Mouse (Mus musculus) fat pad, adult 2 months (tissue): ENCODE data around the gene Adi1.
A peak's percentile ranks its signal among the peaks of the same experiment; 100 is the strongest.

Source experiments
- DNase-seq: peaks from one replicate; pipeline ENCODE4 v3.0.0-alpha.2; 2011; ENCODE audit warnings: low read depth, low spot score; ENCODE audit errors: extremely low read depth

Adi1 gene

DNA sequence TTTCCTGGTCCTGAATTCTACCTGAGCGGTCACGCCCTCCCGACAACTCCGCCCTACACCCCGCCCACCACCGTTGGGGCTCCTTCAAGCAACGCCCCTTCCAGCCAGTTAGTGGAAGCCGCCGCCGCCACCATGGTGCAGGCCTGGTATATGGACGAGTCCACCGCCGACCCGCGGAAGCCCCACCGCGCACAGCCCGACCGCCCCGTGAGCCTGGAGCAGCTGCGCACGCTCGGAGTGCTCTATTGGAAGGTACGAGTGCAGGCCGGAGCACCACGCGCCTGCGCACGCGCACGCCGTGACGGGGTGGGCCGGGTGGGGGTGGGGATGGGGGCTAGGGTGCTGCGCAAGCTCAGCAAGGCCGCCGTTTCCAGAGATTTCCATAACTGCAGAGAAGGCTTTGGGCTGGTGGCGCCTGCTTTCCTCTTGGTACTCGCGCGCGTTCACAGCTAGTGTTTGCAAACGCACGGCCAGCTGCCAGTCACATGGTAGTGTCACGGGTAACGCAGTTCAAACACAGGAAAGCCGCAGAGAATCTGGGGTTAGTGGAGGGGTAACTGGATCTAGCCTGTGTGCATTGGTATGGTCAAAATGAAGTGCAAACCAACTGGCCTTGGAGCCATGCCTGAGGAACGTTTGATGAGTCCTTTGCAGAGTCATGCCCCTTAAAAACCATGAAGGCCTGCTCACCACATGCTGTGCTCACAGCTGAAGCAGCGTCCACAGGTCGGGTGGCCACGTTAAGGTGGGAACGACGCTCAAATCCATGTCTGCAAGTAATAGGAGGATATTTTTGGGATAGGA, at the start of gene Adi1:
Gene Adi1 (plus strand): TSS at position 111 of the 804 bp plus-strand sequence.
- no peak for DNase-seq

DNA sequence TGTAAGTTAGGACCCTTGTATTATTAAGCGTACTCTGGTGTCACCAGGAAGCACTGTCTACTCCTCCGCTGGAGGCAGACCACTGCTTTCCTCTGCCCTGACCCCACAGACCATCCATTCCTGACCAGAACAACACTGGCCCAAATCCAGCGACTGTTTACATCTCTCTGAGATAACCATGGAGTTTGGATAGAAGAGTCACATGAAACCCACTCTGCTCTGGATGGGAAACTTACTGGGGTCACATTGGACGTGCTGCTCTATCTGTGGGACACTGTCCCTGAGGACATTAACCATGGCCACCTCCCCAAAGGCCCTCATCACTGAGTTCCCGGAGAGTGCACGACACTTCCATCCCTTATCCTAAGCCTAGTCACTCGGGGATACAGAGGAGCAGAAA, 49.6 kb upstream of the Adi1 start:
- DNase-seq: no peak

DNA sequence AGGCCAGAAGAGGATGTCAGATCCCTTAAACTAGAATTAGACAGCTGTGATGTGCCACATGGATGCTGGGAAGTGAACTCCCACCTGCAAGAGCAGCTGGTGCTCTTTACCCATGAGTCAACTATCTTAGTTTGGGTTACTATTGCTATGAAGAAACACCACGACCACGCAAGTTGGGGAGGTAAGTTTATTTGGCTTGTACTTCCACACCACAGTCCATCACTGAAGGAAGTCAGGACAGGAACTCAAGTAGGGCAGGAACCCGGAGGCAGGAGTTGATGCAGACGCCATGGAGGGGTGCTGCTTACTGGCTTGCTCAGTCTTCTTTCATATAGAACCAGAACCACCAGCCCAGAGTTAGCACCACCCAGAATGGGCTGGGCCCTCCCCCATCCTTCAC, 47.9 kb upstream of the Adi1 start:
- no peak for DNase-seq

DNA sequence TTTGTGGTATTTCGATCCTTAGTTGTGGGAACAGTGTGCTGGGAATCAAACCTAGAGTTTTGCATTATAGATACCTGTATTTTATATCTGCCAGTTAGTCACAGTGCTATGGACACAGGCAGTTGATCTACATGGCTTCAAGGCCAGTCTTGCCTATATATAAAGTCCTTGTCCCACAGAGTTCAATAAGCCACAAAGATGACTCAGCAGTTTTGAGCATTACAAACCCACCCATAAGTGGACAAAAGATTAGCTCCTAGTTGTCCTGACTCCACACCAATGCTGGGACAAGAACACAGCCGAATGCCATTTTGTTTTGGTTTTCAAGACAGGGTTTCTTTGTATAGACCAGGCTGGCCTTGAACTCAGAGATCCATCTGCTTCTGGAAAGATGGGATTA, 46.6 kb upstream of the Adi1 start:
- no peak for DNase-seq

DNA sequence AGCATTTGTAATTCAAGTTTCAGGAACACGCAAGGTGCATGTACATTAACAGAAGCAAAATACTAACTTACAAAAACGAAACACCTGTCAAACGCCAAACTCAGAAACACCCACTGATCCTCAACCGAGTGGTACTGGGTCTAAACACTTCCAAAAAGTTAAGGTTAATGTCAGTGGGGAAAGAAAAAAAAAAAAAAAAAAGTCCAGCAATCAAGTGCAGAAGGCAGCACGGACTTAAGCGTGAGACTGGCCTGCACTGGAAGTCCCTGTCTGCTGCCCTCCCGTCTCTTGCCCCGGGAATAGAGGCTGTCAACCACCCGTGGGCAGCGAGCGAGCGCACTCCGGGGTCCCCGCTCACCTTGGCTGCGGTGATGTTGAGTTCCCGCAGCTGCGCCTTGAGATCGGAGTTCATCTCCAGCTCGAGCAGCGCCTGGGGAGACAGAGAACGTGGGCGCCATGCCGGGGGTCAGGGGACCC, 39.9 kb upstream of the Adi1 start:
- no peak for DNase-seq

DNA sequence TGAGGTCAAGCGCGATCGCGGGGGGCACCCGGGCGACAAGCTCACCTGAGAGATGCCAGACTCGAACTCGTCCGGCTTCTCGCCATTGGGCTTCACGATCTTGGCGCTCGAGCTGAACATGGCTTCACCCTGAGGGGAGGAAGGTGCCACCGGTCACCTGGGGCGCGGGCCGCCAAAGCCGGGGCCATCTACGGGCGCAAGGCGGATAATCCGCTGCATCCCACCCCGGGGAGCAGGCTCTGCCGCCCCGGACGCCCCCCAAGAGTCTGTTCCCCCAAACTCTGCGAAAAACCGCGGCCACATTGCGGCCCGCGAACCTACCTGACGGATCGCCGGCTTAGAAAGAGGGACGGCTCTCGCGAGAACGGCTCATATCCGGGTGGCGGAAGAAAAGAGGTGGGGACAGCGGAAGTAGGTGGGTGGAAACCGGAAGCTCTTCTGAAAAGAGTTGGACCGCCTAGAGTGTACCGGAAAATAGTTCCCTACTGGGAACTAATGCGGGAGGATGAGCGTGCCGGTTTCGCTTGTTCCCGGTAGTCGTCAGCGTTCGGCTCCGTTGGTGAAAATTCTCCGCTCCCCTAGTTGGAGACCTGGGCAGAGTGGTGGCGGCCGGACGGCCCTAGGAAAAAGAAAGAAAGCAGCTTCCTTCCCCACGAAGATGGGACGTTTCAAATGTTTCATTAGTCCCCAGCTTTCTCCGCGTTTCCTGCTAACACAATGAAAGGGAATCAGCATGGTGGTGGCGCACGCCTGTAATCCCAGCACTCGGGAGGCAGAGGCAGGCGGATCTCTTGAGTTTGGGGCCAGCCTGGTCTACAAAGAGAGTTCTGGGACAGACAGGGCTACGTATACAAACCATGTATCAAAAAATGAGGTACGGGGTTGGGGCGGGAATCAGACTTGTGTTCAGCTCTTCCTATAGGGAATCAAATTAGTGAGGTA, 39.2 kb upstream of the Adi1 start, which contains the start of gene Rps7:
Gene Rps7 (minus strand): TSS at position 419 of the 942 bp plus-strand sequence.
- peak; percentile 67 for DNase-seq

DNA sequence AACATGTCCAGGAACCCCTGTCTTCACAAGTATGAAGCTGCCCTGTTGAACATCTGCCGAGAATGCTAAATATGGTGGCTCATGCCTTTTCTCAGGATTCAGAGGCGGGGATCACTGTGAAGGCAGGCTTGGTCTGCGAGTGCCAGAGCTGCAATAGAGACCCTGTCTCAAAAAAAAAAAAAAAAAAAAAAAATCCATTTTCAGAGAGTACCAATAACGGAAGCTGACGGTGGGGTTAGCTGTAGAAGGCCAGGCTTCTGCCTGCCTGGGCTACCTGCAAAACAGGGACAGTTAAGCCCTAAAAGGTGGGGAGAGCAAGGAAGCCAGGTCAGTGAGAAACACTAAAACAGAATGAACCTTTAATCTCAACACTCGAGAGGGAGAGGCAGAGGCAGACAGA, 38.5 kb upstream of the Adi1 start:
- no peak for DNase-seq

DNA sequence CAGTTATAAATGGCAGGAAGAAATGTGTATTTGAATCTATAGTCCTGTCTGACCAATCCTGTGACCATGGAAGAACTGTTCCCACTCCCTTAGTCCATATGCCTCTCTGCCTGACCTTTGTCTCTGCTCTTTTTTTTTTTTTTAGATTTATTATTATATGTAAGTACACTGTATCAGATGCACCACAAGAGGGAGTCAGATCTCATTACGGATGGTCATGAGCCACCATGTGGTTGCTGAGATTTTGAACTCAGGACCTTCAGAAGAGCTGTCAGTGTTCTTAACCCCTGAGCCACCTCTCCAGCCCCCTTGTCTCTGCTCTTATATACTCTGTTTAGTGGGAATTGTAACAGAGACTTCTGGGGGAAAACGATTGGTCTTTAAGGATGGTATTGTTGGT, 36.3 kb upstream of the Adi1 start:
- DNase-seq: no peak

DNA sequence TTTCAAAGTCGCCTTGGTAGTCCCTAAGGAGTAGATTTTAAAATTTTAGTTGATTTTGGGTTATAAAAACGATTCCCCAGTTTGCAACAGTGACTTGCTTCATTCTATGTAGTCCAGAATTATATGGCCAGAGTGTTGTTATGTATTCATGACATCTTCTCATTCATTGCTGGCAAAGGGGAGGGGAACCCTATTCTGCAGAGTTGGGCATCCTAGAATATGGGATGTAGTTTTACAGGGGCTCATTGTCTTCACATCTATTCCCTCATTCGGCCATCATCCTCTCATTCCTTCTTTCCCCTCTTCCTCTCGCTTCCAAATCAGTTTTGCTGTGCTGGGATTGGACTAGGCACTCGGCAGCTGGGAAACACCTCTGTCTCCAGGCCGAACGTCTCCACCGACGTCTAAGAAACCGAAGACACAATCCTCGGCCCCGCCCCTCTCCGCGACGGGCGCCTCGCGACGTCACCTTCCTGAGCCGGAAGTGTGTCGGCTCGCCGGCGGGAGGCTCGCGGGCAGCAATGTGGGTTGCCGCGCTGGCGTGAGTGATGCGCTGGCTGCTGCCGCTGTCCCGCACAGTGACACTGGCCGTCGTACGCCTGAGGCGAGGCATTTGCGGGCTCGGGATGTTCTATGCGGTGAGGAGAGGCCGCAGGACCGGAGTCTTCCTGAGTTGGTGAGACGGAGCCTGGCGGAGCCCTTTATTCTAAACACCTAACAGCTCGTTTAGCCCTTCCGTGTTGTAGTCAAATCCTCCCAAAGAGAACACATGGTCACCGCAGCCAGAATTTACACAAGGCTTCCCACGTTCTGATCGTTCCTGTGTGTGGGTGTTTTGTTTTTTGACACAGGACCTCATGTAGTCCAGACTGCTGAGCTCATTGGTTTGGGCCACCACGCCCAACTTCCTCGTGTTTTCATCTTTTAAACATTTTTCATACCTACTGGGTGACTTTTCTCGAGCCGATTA, 25.6 kb upstream of the Adi1 start, which contains the start of gene Rnaseh1:
Gene Rnaseh1 (plus strand): TSS at position 462 of the 970 bp plus-strand sequence.
- DNase-seq: no peak

DNA sequence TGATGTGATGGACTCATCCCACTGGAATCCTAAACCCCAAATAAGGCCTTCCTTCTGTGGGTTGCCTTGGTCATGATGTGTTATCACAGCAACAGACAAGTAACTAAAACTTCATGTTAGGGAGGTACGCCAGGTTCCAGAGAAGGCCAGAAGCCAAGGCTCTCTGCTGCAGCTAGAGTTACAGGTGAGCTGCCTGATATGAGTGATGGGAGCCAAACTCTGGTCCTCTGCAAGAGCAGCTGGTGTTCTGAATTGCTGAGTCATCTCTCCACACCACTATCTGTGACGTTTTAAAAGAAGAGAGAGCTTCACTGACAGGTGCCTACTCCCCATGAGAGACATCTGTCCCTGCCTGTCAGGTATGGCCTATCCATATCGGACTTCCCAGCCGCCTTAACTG, 12.4 kb upstream of the Adi1 start:
- no peak for DNase-seq

DNA sequence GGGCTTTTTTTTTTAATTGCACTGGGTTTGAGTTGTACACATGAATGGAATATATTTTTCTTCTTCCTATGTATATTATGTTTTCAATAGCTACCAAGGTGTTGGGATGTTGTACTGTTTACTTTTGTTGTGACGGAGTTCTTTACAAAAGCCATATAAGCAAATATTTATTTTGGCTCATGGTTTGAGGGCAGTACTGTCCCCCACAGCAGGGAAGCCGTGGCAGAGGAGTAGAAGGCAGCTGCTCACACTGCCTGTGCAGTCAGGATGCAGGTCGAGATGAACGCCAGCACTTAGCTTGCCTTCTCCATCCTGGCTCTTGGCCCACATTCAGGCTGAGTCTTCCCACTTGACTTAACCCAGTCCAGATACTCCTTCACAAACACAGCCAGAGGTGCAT, 8.3 kb upstream of the Adi1 start:
- DNase-seq: no peak

DNA sequence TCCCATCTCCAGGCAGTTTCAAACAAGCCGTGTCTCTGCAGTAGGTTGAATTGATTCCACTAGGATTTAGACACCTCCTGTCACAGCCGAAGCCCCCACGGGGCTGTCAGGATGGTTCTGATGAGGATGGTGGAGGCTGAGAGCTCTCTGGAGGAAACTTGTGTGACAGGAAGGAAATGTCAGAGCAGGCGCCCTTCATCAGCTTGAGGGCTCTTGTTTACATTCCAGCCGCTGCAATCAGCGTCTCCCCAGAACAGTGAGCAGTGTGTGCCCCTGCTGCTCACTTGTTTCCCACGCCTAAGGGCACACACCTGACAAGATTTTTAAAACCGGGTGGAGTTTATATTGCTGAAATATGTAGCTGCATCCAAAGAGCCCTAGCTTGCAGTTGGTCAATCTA, 7.7 kb upstream of the Adi1 start:
- no peak for DNase-seq

DNA sequence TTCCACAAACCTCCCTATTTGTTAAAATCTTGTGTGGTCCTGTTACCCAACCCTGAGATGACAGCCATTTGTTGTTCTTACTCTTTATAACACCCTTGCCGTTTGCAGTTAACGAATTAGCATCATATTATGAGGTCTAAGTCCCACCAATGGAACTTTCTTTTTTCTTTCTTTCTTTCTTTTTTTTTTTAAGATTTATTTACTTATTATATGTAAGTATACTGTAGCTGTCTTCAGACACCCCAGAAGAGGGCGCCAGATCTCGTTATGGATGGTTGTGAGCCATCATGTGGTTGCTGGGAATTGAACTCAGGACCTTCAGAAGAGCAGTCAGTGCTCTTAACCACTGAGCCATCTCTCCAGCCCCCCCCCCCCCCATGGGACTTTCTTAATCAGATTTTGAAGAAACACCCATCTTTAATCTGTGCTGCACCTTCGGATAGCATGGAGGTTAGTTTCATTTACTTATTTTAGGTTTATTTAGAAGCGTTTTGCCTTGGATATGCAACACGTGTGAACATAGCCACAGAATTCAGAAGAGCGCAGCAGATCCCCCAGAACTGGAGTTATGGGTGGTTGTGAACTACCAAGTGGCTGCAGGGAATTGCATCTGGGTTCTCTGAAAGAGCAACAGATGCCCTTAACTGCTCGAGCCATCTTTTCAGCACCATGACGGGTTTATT, 852 bp upstream of the Adi1 start:
- no peak for DNase-seq

DNA sequence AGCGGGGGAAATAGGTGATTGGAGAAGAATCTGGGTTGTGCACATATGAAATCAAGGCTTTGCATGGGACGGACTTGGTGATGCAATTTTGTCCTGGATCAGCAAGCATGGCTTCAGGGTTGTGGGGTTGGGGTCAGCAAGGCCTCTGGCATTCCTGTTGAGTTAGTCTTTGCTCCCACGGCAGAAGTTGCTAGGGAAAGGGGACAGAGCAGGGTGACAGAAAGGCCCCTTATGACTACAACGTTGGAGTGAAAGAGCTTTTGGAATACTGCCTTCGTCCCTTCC, 836 bp downstream of the Adi1 start:
- DNase-seq: no peak

DNA sequence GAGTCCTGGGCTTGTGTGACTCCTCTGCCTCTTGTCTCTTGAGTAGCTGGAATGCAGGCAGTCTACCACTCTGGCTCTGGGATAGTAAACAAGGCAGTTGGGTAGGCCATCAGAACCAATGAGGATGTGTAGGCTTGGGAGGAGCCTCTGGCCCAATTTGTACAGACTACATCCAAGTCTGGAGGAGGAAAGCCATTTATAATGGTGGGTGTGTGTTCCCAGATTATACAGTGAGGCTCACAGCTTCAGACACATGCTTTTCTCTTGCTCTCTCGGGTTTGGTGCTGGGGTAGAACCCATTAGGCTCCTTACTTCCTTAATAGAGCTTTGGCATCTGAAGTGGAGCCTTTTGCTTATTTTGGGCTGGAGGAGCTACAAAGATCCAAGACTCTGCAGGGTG, 9.6 kb downstream of the Adi1 start:
- no peak for DNase-seq

DNA sequence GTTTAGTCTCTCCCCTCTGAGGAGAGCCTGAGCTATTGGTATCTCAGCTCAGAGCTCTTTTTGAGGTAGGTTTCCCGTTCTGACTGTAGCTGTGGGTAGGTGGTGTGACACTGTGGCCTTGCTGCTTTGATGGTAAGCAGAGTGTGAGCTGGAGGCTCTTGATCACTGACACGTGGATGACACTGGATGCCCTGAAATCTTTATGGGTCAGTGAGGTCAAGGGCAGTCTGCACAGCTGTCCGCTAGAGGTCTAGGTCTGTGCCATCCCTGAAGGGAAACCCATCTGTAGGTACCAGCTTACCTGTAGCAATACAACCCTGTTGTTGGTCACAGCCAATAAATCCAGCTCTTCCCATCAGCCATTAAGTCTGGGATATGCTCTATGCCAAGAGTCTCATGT, 10.7 kb downstream of the Adi1 start:
- DNase-seq: no peak

DNA sequence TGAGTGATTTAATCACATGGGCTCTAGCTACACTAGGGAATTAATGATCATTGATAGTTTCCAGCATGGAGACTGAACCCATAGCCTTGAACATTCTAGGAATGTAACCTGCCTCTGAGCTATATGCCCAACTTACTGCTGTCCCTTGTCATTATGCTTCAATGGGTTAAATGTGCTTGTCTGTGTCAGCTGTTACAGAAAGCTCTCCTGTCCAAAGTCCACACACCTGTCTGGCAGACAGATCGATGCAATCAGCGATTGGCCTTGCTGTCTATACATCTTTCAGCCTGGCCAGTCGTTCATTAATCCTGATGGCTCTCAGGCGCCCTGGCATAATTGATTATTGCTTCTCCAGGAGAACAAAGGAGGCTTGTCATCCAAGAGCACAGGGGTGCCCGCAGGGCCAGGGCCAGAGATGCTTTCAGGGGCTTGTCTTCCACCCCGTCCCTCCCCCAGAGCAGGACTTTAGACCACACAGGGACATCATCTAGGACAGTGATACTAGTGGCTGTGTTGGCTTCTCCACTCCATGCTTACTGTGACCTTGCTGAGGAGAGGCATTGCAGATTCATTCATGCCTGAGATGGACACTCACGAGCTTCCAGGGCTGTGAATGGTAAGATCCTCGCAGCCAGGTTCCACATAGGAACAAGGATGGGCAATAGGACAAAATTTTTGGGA, 11.3 kb downstream of the Adi1 start:
- no peak for DNase-seq

DNA sequence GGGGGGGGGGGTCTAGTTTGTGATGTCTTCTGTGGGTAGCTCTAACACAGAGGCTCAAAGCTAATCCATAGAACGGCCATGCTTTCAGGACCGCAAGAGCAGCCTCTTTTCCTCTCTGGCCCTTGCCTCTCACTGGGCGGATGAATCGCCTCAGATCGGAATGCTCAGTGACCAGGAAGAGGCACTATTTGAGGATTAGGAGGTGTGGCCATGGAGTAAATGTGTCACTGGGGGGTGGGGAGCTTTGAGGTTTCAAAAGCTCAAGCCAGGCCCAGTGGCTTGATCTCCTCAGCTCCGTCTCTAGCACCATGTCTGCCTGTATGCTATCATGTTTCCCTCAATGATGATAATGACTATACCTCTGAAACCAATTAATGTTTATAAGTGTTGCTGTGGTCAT, 14.0 kb downstream of the Adi1 start:
- no peak for DNase-seq

DNA sequence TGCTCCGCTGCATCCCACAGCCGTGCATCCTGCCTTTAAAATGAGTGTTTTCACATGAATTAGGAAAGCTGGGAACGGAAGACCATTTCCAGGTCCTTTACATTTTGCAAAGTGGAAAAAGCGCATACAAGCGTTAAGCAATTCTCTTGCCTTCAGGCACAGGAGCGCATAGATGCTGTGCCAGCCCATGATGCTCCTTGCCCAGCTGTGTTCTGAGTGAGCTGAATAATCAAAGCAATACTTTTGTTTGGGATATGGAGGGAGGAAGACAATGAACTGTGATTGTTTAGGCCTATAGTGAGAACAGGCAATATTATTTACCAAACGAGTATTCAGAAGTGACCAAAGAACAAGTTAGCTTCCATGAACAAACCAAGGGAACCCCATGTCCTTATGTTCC, 15.7 kb downstream of the Adi1 start:
- DNase-seq: no peak

DNA sequence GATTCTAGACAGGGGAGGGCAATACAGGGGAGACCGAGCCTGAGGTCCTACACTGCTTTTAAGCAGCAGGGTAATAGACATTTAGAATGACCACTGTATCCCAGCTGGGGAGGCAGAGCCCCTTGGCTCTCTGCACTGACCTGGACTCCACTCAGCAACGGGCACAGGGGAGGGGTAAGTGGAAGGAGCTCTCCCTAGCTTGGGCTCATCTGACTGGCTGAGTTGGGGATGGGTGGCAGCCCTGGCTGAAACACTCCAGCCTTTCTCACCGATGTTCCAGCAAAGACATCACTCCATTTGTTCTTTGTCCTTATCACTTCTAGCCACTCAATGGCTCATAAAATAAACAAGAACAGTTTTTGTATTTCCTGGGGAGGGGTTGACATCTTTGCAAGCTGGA, 18.7 kb downstream of the Adi1 start:
- no peak for DNase-seq
